Mouse (Mus musculus): ENCODE results near the gene Gtf3c4. TPM values are rescaled to one million over a fixed set of nuclear protein-coding genes. Genes with fewer than 3 reads are reported as not detected.

The Gtf3c4 gene
- total RNA-seq, 2 experiments from 2014 or later = 12.9 to 13.7 TPM

Other genes starting within 250 kb of the Gtf3c4 start
- not detected for gene Gfi1b, start 218.4 kb downstream of the Gtf3c4 start, total RNA-seq (2021)
- 10 to 100 TPM; 16.5 to 19.5 TPM for gene Tsc1, start 199.1 kb downstream of the Gtf3c4 start, total RNA-seq (2021)
- not detected for gene Spaca9, start 140.6 kb downstream of the Gtf3c4 start, total RNA-seq (2021)
- gene Ak8, start 140.2 kb downstream of the Gtf3c4 start, total RNA-seq (2021) = not detected
- gene Ddx31, start within 50 bp of the Gtf3c4 start, total RNA-seq (2021) = 1 to 10 TPM; 2.7 to 4.5 TPM
- gene Barhl1, start 76.3 kb upstream of the Gtf3c4 start, total RNA-seq (2021) = not detected
- gene Cfap77, start 214.7 kb upstream of the Gtf3c4 start, total RNA-seq (2021) = not detected
- 1 to 10 TPM; 3.2 to 3.5 TPM for gene Ttf1, start 219.9 kb upstream of the Gtf3c4 start, total RNA-seq (2021)

Measured in gastrocnemius, postnatal 14 days (tissue).